Comparison of ENCODE assay signal across 23 mouse cellular contexts in genomic region chr13:16219877-16220276, GRCm38 (mm10).
A peak's percentile ranks its signal among the peaks of the same experiment; 100 is the strongest.
DNase-seq lines count a peak whose midpoint lies in the region; ATAC-seq and TF ChIP-seq lines count a peak whose summit lies in the region.
"Had no signal": no experiment of that assay in that cellular context is flagged by ENCODE, and none has a peak within 500 bp of the region (broad histone marks: within the 10 kb centered on the region; RNA-seq: fewer than 3 reads in every experiment).

No protein-coding gene starts in this region.

- no peaks in the 10 kb centered on the region for H3K27me3 ChIP-seq in heart, embryonic 13.5 days (replicated peaks)
- no peaks in the 10 kb centered on the region for H3K27me3 ChIP-seq in heart, embryonic 11.5 days (ENCODE audit: control insufficient read depth, insufficient read depth, low read length)
- no peaks in the 10 kb centered on the region for H3K27me3 ChIP-seq in heart, embryonic 16.5 days (ENCODE audit: control insufficient read depth, insufficient read depth, low read length)
- H3K27me3 ChIP-seq in heart, embryonic 10.5 days (ENCODE audit: insufficient read depth, poor library complexity, severe bottlenecking): no peaks in the 10 kb centered on the region
- H3K27me3 ChIP-seq: embryonic facial prominence, embryonic 13.5 days; embryonic facial prominence, embryonic 15.5 days; forebrain, embryonic 13.5 days; forebrain, embryonic 15.5 days; Patski had no signal

- no peaks in the 10 kb centered on the region for H3K9me3 ChIP-seq in heart, embryonic 13.5 days
- H3K9me3 ChIP-seq in heart, embryonic 11.5 days (replicated peaks; ENCODE audit: control insufficient read depth, low read length): no peaks in the 10 kb centered on the region
- no peaks in the 10 kb centered on the region for H3K9me3 ChIP-seq in heart, embryonic 16.5 days (replicated peaks; ENCODE audit: control insufficient read depth, low read length)
- H3K9me3 ChIP-seq in heart, embryonic 10.5 days: no peaks in the 10 kb centered on the region
- H3K9me3 ChIP-seq: embryonic facial prominence, embryonic 13.5 days; embryonic facial prominence, embryonic 15.5 days; forebrain, embryonic 13.5 days; forebrain, embryonic 15.5 days had no signal

- no peak overlapping the region for H3K4me2 ChIP-seq in heart, embryonic 13.5 days
- H3K4me2 ChIP-seq in heart, embryonic 11.5 days: no peak overlapping the region
- H3K4me2 ChIP-seq in heart, embryonic 16.5 days (ENCODE audit: low read depth, low read length): no peak overlapping the region
- H3K4me2 ChIP-seq: embryonic facial prominence, embryonic 13.5 days; embryonic facial prominence, embryonic 15.5 days; forebrain, embryonic 13.5 days; forebrain, embryonic 15.5 days had no signal

- H3K36me3 ChIP-seq in heart, embryonic 13.5 days: no peaks in the 10 kb centered on the region
- H3K36me3 ChIP-seq in heart, embryonic 11.5 days (ENCODE audit: control insufficient read depth, insufficient read depth, low read length): no peaks in the 10 kb centered on the region
- no peaks in the 10 kb centered on the region for H3K36me3 ChIP-seq in heart, embryonic 16.5 days (ENCODE audit: control insufficient read depth, insufficient read depth)
- no peaks in the 10 kb centered on the region for H3K36me3 ChIP-seq in heart, embryonic 10.5 days
- H3K36me3 ChIP-seq: embryonic facial prominence, embryonic 13.5 days; embryonic facial prominence, embryonic 15.5 days; forebrain, embryonic 15.5 days had no signal

- DNase-seq in heart, embryonic 10.5 days (ENCODE audit: low spot score): no peak
- peak; percentile 69 for DNase-seq in 3T3-L1 (ENCODE audit: low read depth, low spot score)
- no peak for DNase-seq in cerebellum, adult 18-20 months
- DNase-seq: adrenal gland, adult 8-10 months; adrenal gland, postnatal 14 days; adrenal gland, postnatal 36 days; cerebellum, adult 11-12 months; cerebellum, adult 8-10 months; cerebellum, adult 9-11 months; cerebellum, postnatal 14 days; cerebellum, postnatal 36 days; embryo, embryonic 11 days; forebrain, postnatal 0 days had no signal

- no peak overlapping the region for H3K9ac ChIP-seq in heart, embryonic 13.5 days
- H3K9ac ChIP-seq in heart, embryonic 11.5 days (ENCODE audit: low read depth, low read length): no peak overlapping the region
- no peak overlapping the region for H3K9ac ChIP-seq in heart, embryonic 16.5 days (ENCODE audit: low read length)
- H3K9ac ChIP-seq: embryonic facial prominence, embryonic 13.5 days; embryonic facial prominence, embryonic 15.5 days; forebrain, embryonic 13.5 days; forebrain, embryonic 15.5 days; forebrain, postnatal 0 days had no signal

- TF ChIP-seq POLR2A in embryonic fibroblast, embryonic 13.5 days (IDR thresholded peaks at IDR 0.05; ENCODE audit: low read depth, low read length): no peak

- no peak for TF ChIP-seq CTCF in embryonic fibroblast, embryonic 13.5 days (IDR thresholded peaks at IDR 0.05; ENCODE audit: borderline replicate concordance, insufficient read depth, low read length)

- peaks cover 13% of the 10 kb centered on the region for H3K4me1 ChIP-seq in heart, embryonic 13.5 days
- peaks cover 3% of the 10 kb centered on the region; the same call in 1 of the 2 replicates for H3K4me1 ChIP-seq in heart, embryonic 11.5 days (ENCODE audit: control insufficient read depth, insufficient read depth, low read length)
- H3K4me1 ChIP-seq in heart, embryonic 16.5 days (ENCODE audit: control insufficient read depth, insufficient read depth, low read length): peaks cover 7% of the 10 kb centered on the region; the same call in 1 of the 2 replicates
- no peaks in the 10 kb centered on the region for H3K4me1 ChIP-seq in heart, embryonic 10.5 days
- peaks cover 2% of the 10 kb centered on the region; the same call in 1 of the 2 replicates for H3K4me1 ChIP-seq in embryonic fibroblast, embryonic 13.5 days (ENCODE audit: control insufficient read depth, insufficient read depth, low read length)
- H3K4me1 ChIP-seq: embryonic facial prominence, embryonic 13.5 days; embryonic facial prominence, embryonic 15.5 days; forebrain, embryonic 13.5 days; forebrain, embryonic 15.5 days had no signal

- peak overlapping the region; percentile 53; the same call in 1 of the 2 replicates for H3K27ac ChIP-seq in heart, embryonic 13.5 days (replicated peaks)
- no peak overlapping the region for H3K27ac ChIP-seq in heart, embryonic 11.5 days (ENCODE audit: low read depth, low read length)
- H3K27ac ChIP-seq in heart, embryonic 16.5 days (ENCODE audit: low read length): no peak overlapping the region
- no peak overlapping the region for H3K27ac ChIP-seq in heart, embryonic 10.5 days
- 0 out of 2 replicates have a peak overlapping the region, but pooled peaks have one; percentile 40 for H3K27ac ChIP-seq in embryonic fibroblast, embryonic 13.5 days (ENCODE audit: insufficient read depth, low read length)
- H3K27ac ChIP-seq: embryonic facial prominence, embryonic 13.5 days; embryonic facial prominence, embryonic 15.5 days; forebrain, embryonic 13.5 days; forebrain, embryonic 15.5 days had no signal

- no peak overlapping the region for H3K4me3 ChIP-seq in heart, embryonic 13.5 days
- no peak overlapping the region for H3K4me3 ChIP-seq in heart, embryonic 11.5 days (ENCODE audit: low read depth, low read length)
- H3K4me3 ChIP-seq in heart, embryonic 16.5 days (ENCODE audit: low read length): no peak overlapping the region
- H3K4me3 ChIP-seq in heart, embryonic 10.5 days: no peak overlapping the region
- no peak overlapping the region for H3K4me3 ChIP-seq in embryonic fibroblast, embryonic 13.5 days (ENCODE audit: insufficient read depth, low read length)
- H3K4me3 ChIP-seq: embryonic facial prominence, embryonic 13.5 days; embryonic facial prominence, embryonic 15.5 days; forebrain, embryonic 13.5 days; forebrain, embryonic 15.5 days had no signal

- no peak; the same call in 1 of the 2 replicates for ATAC-seq in heart, embryonic 13.5 days (ENCODE audit: extremely low read depth, insufficient number of reproducible peaks, low FRiP score, low TSS enrichment)
- no peak for ATAC-seq in heart, embryonic 11.5 days (replicated peaks; ENCODE audit: insufficient number of reproducible peaks, low FRiP score, low TSS enrichment)
- 0 out of 2 replicates have a peak, but pooled peaks have one; percentile 32 for ATAC-seq in heart, embryonic 16.5 days (replicated peaks; ENCODE audit: extremely low read depth, insufficient read depth, low FRiP score)
- ATAC-seq: activated CD4-positive, CD25-positive, alpha-beta regulatory T cell, adult 4 months; forebrain, embryonic 13.5 days; forebrain, embryonic 15.5 days; forebrain, postnatal 0 days; Patski had no signal

Comparison
In these comparisons a context has a peak if more than half of its experiments do, and no peak if none do; other contexts are left out.
1. H3K27ac ChIP-seq: peak in heart, embryonic 13.5 days (single experiment) and embryonic fibroblast, embryonic 13.5 days (single experiment); none in heart, embryonic 11.5 days (single experiment), heart, embryonic 16.5 days (single experiment) and heart, embryonic 10.5 days (single experiment).